Mouse (Mus musculus) midbrain, embryonic 14.5 days (tissue): ENCODE results near the gene Lonrf2. TPM values are rescaled to one million over a fixed set of nuclear protein-coding genes. Genes with fewer than 3 reads are reported as not detected.
A peak's percentile ranks its signal among the peaks of the same experiment; 100 is the strongest.

Experiments used
- ATAC-seq: fragments of 200-750 bp; cut with Nextera tagmentation; 2 replicates; pipeline ENCODE4 v1.8.0; 2017; ENCODE audit warnings: moderate number of reproducible peaks, moderate library complexity; ENCODE audit not compliant: low FRiP score, low TSS enrichment
- DNase-seq: peaks from one replicate; pipeline ENCODE4 v3.0.0-alpha.2; 2015
- H3K27ac ChIP-seq: fragments of 300-500 bp; sonication (generic); replicated peaks from 2 replicates; pipeline ENCODE4 v1.5.1; 2014; ENCODE audit warnings: mild to moderate bottlenecking, low read depth, low read length, moderate library complexity
- H3K27me3 ChIP-seq: fragments of 300-500 bp; sonication (generic); 2 replicates; pipeline ENCODE4 v1.6.1; 2014; ENCODE audit warnings: low read length, control low read depth, mixed read lengths; ENCODE audit not compliant: control insufficient read depth, insufficient read depth
- H3K36me3 ChIP-seq: fragments of 300-500 bp; sonication (generic); 2 replicates; pipeline ENCODE4 v1.6.1; 2014; ENCODE audit warnings: low read length, control low read depth; ENCODE audit not compliant: control insufficient read depth, insufficient read depth
- H3K4me1 ChIP-seq: fragments of 300-500 bp; sonication (generic); 2 replicates; pipeline ENCODE4 v1.6.1; 2014; ENCODE audit warnings: mild to moderate bottlenecking, antibody characterized with exemption, low read length, control low read depth; ENCODE audit not compliant: control insufficient read depth, insufficient read depth
- H3K4me2 ChIP-seq: fragments of 300-500 bp; sonication (generic); 2 replicates; pipeline ENCODE4 v1.6.1; 2014; ENCODE audit warnings: mild to moderate bottlenecking, low read length, moderate library complexity
- H3K4me3 ChIP-seq: fragments of 300-500 bp; sonication (generic); replicated peaks from 2 replicates; pipeline ENCODE4 v1.5.1; 2014; ENCODE audit warnings: low read depth, low read length
- H3K9ac ChIP-seq: fragments of 300-500 bp; sonication (generic); replicated peaks from 2 replicates; pipeline ENCODE4 v1.6.1; 2014; ENCODE audit warnings: mild to moderate bottlenecking, low read length, moderate library complexity
- H3K9me3 ChIP-seq: fragments of 300-500 bp; sonication (generic); 2 replicates; pipeline ENCODE4 v1.6.1; 2016; ENCODE audit warnings: low read length, control low read depth, mixed read lengths; ENCODE audit not compliant: control insufficient read depth
- WGBS: fragments of 180-500 bp; shearing (Covaris S2); extraction: QIAGEN DNeasy Blood & Tissue Kit; methylation state at CpG from one replicate; pipeline ENCODE4 v1.1.7; 2014; 5-methylcytosine and 5-hydroxymethylcytosine counted together
- polyA plus RNA-seq: library from polyadenylated mRNA; unstranded; fragments of >200 nt; fragmentation: Nextera tagmentation; extraction: Ambion mirVana; gene quantifications from 2 replicates; pipeline ENCODE4 v1.2.1, GENCODE M21; 2014

The Lonrf2 gene
- polyA plus RNA-seq, 1 experiment from 2014 or later: 28.1 TPM

DNA sequence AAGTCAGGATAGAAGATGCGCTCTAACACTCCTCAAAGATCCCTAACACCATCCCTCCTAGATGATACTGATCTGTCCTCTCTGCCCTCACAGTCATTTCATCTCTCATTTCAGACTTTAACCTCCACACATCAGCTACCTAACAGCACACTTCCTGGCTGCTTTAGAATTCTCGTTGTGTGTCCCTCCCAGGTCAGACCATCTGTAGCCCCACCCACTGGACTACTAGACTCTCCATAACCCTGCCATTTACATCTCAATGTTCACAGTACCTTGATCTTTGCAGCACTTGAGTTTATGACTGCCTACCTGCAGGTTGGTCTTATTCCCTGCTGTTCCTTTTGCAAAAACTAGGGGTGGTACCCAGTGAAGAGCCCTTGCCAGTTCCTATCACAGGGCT, 12.7 kb downstream of the Lonrf2 start:
- no peak overlapping the region for H3K9ac ChIP-seq
- no peak overlapping the region for H3K4me2 ChIP-seq
- no peaks in the 10 kb centered on the region for H3K27me3 ChIP-seq
- H3K4me1 ChIP-seq: no peaks in the 10 kb centered on the region; the same call in 1 of the 2 replicates
- H3K9me3 ChIP-seq: no peaks in the 10 kb centered on the region
- DNase-seq: no peak
- H3K4me3 ChIP-seq: no peak overlapping the region
- H3K36me3 ChIP-seq: peaks cover 10% of the 10 kb centered on the region
- no peak overlapping the region for H3K27ac ChIP-seq
- no peak for ATAC-seq
- 79% methylated on average over 2 of the region's 2 CpGs for WGBS

DNA sequence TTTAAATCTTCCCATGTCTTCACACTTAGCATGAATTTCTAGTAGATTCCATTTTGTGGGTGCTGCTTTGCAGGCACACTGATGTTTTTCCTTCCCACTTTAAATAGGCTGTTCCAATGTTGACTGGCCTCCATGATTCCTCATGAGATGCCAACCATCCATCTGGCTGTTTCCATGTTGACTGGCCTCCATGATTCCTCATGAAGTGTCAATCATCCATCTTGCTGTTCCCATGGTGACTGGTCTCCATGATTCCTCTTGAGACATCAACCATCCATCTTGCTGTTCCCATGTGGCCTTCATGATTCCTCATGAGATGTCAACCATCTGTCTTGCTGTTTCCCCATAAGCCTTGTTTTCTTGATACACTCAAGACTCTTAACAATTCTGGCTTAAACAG, 16.8 kb downstream of the Lonrf2 start:
- no peak overlapping the region for H3K9ac ChIP-seq
- H3K4me1 ChIP-seq: peaks cover 3% of the 10 kb centered on the region; the same call in 1 of the 2 replicates
- H3K36me3 ChIP-seq: peaks cover 34% of the 10 kb centered on the region
- no peaks in the 10 kb centered on the region for H3K27me3 ChIP-seq
- H3K9me3 ChIP-seq: no peaks in the 10 kb centered on the region
- H3K4me3 ChIP-seq: no peak overlapping the region
- DNase-seq: no peak
- no peak for ATAC-seq
- H3K27ac ChIP-seq: no peak overlapping the region
- no peak overlapping the region for H3K4me2 ChIP-seq

DNA sequence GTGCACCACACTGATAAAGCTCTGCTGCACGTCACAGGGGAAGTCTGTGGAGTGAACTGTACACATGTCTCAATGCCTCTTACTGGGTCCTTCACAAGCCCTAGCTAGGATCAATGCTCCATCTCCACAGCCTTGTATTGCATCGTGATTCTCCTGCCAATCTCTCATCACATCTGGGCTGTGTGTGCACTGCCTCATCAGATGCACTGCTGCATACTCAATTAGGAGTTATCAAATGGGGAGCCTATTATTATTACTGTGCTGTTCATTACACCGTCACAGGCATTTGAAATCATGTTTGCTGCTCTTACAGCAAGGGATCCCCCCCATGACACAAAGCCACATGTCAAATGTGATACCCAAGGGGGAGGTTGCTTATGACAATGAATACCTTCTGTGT, 18.8 kb downstream of the Lonrf2 start:
- H3K4me3 ChIP-seq: no peak overlapping the region
- 58% methylated on average over 3 of the region's 3 CpGs for WGBS
- H3K4me2 ChIP-seq: no peak overlapping the region
- no peak for DNase-seq
- no peaks in the 10 kb centered on the region for H3K9me3 ChIP-seq
- no peaks in the 10 kb centered on the region for H3K27me3 ChIP-seq
- H3K9ac ChIP-seq: no peak overlapping the region
- H3K27ac ChIP-seq: no peak overlapping the region
- H3K36me3 ChIP-seq: peaks cover 42% of the 10 kb centered on the region
- ATAC-seq: no peak
- peaks cover 3% of the 10 kb centered on the region; the same call in 1 of the 2 replicates for H3K4me1 ChIP-seq

DNA sequence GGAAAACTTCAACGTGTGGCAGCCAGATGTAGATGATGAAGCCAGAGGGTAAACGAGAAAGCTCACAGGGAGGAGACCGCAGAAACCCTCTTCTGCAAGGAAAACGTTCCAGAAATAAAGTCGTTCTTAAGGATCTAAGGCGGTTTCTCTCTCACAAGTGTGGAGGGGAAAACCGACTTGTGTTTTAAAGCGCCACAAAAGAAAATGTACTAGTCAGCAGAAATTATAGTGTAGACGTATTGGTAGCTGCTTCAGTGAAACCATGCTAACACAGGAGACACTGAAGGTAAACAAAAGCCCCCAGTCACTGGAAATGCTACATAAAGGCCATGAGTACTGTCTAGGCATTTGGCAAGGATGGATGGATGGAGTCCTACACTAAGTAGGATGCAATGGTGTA, 19.2 kb downstream of the Lonrf2 start:
- 84% methylated on average over 9 of the region's 9 CpGs for WGBS
- no peaks in the 10 kb centered on the region for H3K27me3 ChIP-seq
- ATAC-seq (no peak), DNase-seq (no peak)
- peak overlapping the region; percentile 58; the same call in 1 of the 2 replicates for H3K27ac ChIP-seq
- peaks cover 45% of the 10 kb centered on the region for H3K36me3 ChIP-seq
- H3K9me3 ChIP-seq: no peaks in the 10 kb centered on the region
- H3K4me2 ChIP-seq: no peak overlapping the region
- H3K9ac ChIP-seq: no peak overlapping the region
- H3K4me3 ChIP-seq: no peak overlapping the region
- peaks cover 3% of the 10 kb centered on the region; the same call in 1 of the 2 replicates for H3K4me1 ChIP-seq

DNA sequence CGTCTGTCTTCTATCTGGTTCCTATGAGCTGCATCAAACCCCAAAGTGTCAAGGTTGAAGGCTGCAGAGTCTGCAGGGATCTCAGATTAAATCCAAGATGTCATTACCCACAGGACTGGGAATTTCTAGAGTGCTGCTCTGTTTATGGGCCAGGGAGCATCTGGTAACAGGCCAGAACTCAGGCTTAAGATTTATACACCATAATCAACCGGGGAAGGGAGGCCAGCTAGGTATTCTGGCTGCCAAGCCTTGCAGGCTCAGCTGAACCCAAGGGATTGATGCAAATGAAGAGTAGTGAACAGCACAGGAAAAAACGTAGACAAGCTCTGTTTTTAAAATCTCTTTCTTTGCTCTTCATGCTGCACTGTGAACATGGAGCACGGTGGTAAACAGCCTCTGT, 20.2 kb downstream of the Lonrf2 start:
- DNase-seq (peak; percentile 50), ATAC-seq (no peak)
- H3K4me2 ChIP-seq: no peak overlapping the region
- H3K9ac ChIP-seq: no peak overlapping the region
- WGBS: 49% methylated on average over 4 of the region's 4 CpGs
- no peaks in the 10 kb centered on the region for H3K9me3 ChIP-seq
- H3K27me3 ChIP-seq: no peaks in the 10 kb centered on the region
- H3K27ac ChIP-seq: peak overlapping the region; percentile 58; the same call in 1 of the 2 replicates
- H3K4me1 ChIP-seq: peaks cover 3% of the 10 kb centered on the region; the same call in 1 of the 2 replicates
- H3K36me3 ChIP-seq: peaks cover 54% of the 10 kb centered on the region
- H3K4me3 ChIP-seq: no peak overlapping the region

DNA sequence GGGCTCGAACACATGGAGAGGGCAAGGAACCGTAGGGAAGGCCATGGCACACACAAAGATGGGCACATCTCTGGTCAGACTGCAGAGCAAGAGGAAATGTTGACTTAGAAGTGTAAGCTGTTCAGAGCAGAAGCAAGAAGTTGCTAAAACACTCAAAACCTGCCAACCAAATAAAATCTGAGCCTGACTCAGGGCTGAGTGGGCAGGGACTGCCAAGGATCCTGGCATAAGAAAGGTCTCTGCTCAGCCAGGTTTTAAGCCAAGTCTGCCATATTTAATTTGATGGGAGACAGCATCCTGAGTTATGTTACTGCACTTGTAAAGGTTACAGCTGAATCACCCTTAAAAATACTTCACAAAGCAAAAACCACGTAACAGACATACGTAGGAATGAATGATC, 29.4 kb downstream of the Lonrf2 start:
- ATAC-seq: no peak
- H3K27ac ChIP-seq: no peak overlapping the region
- no peaks in the 10 kb centered on the region for H3K4me1 ChIP-seq
- H3K27me3 ChIP-seq: no peaks in the 10 kb centered on the region
- no peak overlapping the region for H3K4me2 ChIP-seq
- no peak for DNase-seq
- no peak overlapping the region for H3K4me3 ChIP-seq
- H3K9me3 ChIP-seq: no peaks in the 10 kb centered on the region
- H3K9ac ChIP-seq: no peak overlapping the region
- H3K36me3 ChIP-seq: peaks cover 59% of the 10 kb centered on the region
- WGBS: 97% methylated on average over 4 of the region's 4 CpGs

DNA sequence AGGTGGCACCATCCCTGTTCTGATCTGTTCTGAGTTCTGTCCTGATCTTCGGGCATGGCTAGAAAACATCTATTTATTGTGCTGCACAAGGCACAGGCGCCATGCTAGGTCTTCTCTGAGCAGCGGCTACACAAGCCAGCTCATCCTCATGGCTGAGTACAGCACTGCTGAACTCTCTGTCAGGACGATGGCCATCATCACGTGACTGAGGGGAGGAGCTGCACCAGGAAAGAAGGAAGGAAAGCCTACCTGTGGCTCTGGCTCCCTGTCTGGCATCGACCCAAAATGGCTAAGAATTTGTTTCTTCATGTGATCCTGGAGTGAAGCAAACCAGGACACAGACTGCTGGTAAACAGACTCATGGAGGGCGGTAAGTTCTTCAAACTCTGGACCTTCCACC, 36.1 kb downstream of the Lonrf2 start:
- DNase-seq: no peak
- H3K4me1 ChIP-seq: 0 out of 2 replicates have a peak, but pooled peaks cover 3% of the 10 kb centered on the region
- no peak overlapping the region for H3K4me2 ChIP-seq
- no peak overlapping the region for H3K27ac ChIP-seq
- no peaks in the 10 kb centered on the region for H3K9me3 ChIP-seq
- WGBS: 82% methylated on average over 7 of the region's 7 CpGs
- H3K9ac ChIP-seq: no peak overlapping the region
- ATAC-seq: no peak
- no peak overlapping the region for H3K4me3 ChIP-seq
- peaks cover 73% of the 10 kb centered on the region for H3K36me3 ChIP-seq
- H3K27me3 ChIP-seq: no peaks in the 10 kb centered on the region

DNA sequence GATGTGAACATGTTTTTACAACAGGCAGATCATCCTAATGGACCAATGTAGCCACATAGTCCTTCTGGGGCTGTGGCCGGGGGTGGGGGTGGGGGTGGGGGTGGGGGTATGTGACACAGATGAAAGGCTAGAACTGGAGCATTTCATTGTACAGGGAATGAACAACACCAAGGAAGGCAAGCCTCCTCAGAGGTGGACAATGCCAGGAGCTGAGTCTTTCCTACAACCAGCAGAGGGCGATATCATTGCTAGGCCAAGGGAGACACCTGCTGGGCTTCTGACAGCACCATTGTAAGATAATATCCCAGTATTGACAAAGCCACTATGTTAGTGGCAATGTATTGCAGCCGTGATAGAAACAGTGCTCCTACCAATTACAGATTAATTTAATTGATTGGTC, 37.2 kb downstream of the Lonrf2 start:
- H3K36me3 ChIP-seq: peaks cover 64% of the 10 kb centered on the region

DNA sequence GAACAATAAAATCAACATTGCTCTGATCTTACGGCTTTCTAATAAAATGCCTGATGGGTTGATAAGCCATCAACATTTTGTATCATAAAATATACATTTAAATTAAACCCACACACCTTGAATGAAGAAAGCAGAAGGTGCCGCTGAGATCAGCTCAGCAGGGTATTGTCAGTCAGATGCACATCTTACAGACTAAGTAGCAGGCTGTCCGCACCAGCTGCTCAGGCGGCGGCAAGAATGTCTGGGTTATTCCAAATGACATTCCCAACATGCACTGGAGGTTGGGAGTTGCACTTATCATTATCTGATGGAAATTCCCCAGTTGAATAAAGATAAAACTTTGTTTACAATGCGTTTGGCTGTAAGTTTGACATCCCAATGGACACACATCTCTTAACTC, 39.6 kb downstream of the Lonrf2 start:
- ATAC-seq: no peak
- H3K36me3 ChIP-seq: peaks cover 45% of the 10 kb centered on the region
- H3K4me3 ChIP-seq: no peak overlapping the region
- no peak overlapping the region for H3K4me2 ChIP-seq
- peak; percentile 26 for DNase-seq
- no peak overlapping the region for H3K27ac ChIP-seq
- 0 out of 2 replicates have a peak, but pooled peaks cover 4% of the 10 kb centered on the region for H3K4me1 ChIP-seq
- no peaks in the 10 kb centered on the region for H3K9me3 ChIP-seq
- no peak overlapping the region for H3K9ac ChIP-seq
- 16% methylated on average over 6 of the region's 6 CpGs for WGBS
- no peaks in the 10 kb centered on the region for H3K27me3 ChIP-seq

More for the DNA sequence above, 37.2 kb downstream of the Lonrf2 start:
- DNase-seq (peak; percentile 85), ATAC-seq (no peak)
- no peak overlapping the region for H3K4me2 ChIP-seq
- no peaks in the 10 kb centered on the region for H3K27me3 ChIP-seq
- H3K9me3 ChIP-seq: no peaks in the 10 kb centered on the region
- H3K27ac ChIP-seq: no peak overlapping the region
- no peak overlapping the region for H3K9ac ChIP-seq
- no peak overlapping the region for H3K4me3 ChIP-seq
- 0 out of 2 replicates have a peak, but pooled peaks cover 4% of the 10 kb centered on the region for H3K4me1 ChIP-seq
- WGBS: 38% methylated on average over 3 of the region's 3 CpGs
